Mouse (Mus musculus) frontal cortex, adult (tissue): ENCODE data around the gene Psors1c2.

Source experiments
- ATAC-seq: cut with Nextera tagmentation; 2 replicates; pipeline ENCODE4 v1.9.2; 2017; ENCODE audit warnings: mild to moderate bottlenecking, moderate library complexity, mixed read lengths; ENCODE audit not compliant: low TSS enrichment

Psors1c2 gene

DNA sequence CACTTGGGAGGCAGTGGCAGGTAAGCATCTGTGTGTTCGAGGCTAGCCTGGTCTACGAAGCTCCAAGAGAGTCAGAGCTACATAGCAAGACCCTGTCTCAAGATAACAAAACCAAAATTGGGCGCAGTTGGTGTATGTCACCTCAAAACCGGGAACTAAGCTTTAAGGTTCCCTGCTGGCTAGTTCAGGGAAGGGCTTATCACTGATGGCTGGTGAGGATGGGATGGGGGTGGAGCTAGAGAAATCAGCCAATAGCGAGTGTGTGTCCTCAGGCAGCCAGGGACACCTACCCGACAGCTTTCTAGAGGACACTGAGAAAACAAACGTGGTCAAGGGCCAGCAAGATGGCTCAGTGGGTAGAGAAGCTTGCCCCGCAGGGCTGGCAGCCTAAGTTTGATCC is 25.2 kb downstream of the Psors1c2 start:
- ATAC-seq: no peak

DNA sequence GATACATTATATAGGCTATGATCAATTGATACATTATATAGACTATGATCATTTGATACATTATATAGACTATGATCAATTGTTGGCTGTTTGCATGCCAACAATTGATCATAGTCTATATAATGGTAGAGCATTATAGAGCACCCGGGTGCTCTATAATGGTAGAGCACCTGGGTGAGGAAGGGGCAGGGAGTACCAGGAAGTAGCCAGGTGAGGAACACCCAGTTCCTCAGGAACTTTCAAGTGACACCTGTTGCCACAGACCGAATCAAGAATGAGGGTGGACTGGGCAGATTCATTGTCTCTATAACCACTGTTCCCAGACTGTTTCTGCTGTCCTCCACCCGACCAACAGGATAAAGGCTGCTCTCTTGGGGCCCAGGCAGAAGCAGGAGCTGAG is 34.1 kb downstream of the Psors1c2 start, which contains the start of gene 2300002M23Rik:
2300002M23Rik (plus strand) TSS at position 301 of the 400 bp plus-strand sequence.
- no peak for ATAC-seq

- no peak for ATAC-seq
These were observed 34.8 kb downstream of the Psors1c2 start for GRCm38 (mm10) chr17:35567767-35568166.

DNA sequence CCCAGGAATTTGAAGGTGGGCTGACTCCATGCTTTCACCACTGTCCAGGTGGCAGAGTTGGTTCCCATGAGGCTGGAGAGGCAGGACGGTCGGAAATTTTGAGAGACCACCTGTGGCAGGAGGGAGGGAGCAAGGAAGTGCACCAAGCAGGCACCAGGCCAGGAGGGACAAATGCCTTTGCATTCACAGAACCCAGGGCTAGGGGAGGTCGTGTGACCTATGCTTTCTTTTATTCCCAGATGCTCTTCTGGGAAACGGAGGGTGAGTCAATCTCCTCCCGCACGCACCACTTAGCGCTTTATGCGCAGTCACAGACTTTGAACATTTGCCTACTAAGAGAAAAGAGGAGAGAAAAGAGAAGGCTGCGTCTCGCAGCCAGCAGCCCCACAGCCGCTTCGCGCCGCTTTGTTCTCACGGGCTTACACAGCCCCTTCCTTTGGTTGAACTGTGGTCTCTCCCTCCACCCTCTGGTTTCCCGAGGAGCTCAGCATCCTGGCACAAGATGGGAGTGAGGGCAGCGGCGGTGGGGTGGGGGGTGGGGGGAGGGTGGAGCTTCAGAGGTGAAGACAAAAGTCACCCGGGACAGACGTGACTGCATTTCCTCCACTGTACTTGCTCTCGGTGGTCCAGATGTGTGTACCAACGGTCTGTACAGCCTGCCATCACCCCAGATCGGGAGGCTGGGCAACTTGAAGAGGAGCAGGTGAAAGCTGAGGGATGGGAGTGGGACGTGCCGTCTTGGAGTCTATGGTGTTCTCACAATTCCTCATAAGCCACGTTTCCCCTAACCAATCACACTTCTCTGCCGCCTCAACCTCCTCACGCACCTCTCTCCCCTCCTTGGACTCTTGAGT is 36.3 kb downstream of the Psors1c2 start:
- no peak for ATAC-seq

DNA sequence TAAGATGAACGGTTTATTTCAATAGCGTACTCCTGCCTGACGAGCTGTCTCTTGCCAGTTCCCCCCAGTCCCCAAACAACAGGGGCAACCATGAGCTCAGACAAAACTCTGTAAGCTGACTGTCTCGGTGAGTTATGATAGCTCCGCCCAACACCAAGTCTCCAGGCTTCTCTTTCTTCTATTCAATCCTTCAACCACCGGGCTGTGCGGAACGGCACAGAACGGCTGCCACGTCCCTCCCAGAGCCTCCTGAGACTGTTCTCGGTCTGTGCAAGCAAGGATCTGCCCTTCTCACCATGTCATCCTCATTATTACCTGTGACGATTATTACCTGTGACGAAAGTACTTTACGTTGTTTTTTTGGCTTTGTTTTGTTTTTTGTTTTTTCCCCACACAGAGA is 37.8 kb downstream of the Psors1c2 start:
- ATAC-seq: no peak

- ATAC-seq: no peak
These were observed 38.5 kb downstream of the Psors1c2 start for GRCm38 (mm10) chr17:35571477-35571876.

DNA sequence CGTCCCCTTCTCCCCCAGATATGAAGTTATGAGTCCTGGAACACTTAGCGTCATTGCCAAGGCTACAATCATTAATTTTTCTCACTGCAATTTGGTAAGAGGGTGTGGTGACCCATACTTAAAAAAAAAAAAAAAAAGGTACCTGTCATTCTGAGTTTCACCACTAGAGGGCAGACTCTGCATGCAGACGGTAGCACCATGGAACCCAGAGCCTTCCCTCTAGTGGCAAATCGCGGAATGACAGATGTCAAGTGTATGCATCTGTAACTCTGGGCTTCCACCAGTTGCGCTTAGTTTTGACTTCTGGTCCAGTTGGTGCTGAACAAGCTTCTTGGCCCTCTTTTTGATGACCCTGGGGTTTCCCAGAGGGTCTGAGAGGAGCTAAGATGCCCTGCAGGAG is 45.2 kb downstream of the Psors1c2 start:
- peak; percentile 59; the same call in 1 of the 2 replicates for ATAC-seq

DNA sequence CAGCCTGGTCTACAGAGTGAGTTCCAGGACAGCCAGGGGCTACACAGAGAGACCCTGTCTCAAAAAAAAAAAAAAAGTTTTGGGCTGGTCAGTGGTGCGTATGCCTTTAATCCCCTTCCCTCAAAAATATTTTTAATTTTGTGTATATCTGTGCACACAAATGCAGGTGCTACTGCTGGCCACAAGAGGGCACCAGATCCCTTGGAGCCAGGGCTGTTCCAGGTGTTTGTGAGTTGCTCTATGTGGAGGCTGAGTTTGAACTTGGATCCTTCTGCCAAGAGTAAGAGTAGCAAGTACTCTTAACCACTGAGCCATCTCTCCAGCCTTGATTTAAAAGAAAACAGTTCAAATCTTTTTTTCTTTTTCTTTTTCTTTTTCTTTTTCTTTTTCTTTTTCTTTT is 49.9 kb downstream of the Psors1c2 start:
- ATAC-seq: no peak
